Mouse (Mus musculus) urinary bladder, postnatal 25 days (tissue): ENCODE data around the gene Lrrc73.

Experiments used
- DNase-seq: peaks from one replicate; pipeline ENCODE4 v3.0.0; 2022; ENCODE audit warnings: low spot score

Gene Lrrc73

DNA sequence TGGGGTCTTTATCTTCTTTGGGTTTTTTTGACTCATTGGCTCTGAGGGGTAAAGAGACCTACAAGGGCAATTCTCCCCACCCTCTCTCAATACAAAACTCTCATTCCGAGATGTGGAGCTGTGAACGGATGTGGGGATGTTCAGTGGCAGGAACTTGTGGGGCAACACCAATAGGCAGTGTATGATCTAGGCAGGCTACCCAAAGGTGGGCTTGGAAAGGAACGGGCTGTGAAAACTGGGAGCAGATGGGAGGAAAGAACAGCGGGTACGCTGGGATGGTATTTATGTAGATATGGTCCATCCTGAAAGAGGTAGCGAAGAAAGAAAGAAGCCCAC is 43.7 kb downstream of the Lrrc73 start:
- DNase-seq = no peak

GRCm38 (mm10) chr17:46297364-46298219 is 44.3 kb downstream of the Lrrc73 start, which contains the start of gene Dlk2:
TSS of gene Dlk2 (plus strand) at chr17:46297421.
- DNase-seq = no peak

GRCm38 (mm10) chr17:46298220-46298913 is 45.0 kb downstream of the Lrrc73 start:
- peak; percentile 86 for DNase-seq

DNA sequence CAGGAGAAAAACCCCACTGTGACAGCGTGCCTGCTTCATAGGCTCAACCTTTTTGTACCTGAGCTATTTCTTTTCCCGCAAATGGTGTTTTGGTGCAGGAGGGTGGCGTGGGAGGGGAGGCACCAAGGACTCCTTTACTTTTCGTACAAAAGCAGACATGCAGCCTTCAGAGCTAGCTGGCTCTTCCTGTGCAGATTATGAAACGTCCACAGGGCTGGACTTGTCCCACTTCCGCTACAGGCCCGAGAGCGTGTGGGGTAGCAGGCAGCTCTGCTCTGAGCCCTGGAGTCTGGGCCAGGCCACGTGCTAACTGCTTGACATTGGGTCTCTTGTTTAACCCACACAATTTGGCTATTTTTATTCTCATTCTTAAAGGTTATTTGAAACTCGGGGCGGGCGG is 48.6 kb downstream of the Lrrc73 start:
- DNase-seq = no peak

GRCm38 (mm10) chr17:46304184-46304583 is 50.9 kb downstream of the Lrrc73 start:
- DNase-seq = no peak
